Mouse (Mus musculus): Measurements from ENCODE around the gene Mrps23. TPM values are rescaled to one million over a fixed set of nuclear protein-coding genes. Genes with fewer than 3 reads are reported as not detected.

The Mrps23 gene
- polyA plus RNA-seq (2014; fragmentation: Illumina TruSeq; extraction: RNeasy Lipid Tissue Mini Kit (QIAGEN cat#74804); ENCODE audit: low read depth, low replicate concordance), result 229 TPM

DNA sequence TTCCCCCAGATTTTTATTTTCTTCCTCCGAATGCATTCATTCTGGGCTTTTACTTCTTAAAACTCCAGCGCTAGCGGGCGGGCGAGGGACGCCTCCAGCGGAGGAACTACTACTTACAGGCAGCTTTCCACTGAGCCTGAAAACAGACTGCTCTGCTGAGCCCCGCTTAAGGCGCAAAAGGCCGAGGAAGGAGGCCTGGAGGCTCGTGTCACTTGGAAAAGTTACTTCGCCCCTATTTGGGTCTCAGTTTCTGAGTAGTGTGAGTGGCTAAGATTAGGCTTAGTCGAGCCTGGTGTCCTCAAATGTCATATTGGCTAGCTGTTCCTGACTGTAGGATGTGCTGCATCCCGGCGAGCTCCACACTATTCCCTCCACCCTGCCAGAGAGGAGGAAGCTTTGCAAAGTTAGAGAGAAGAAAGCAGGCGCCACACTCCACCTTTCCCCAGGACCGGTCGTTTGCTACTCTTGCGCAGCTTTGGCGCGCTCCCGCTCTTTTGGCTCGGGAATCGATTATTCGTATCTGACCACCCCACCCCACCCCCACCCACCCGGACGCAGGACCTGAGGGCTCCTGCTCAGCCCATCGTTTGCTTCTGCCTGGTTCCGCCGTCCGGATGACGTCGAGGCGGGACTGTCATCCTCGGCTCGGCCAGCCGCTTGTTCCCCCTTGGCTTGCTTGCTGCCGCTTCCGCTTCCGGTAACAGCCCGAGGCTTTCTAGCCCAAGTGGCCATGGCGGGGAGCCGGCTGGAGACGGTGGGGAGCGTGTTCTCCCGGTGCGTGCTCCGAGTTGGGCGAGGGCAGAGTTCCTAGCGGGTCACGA is at the start of gene Mrps23:
TSS of gene Mrps23 (plus strand) at position 677 of the 821 bp plus-strand sequence.

Other genes starting within 250 kb of the Mrps23 start
- gene Dynll2, start 216.9 kb upstream of the Mrps23 start, polyA plus RNA-seq (2014; fragmentation: Illumina TruSeq; extraction: RNeasy Lipid Tissue Mini Kit (QIAGEN cat#74804); ENCODE audit: low read depth, low replicate concordance), result 535 TPM
- gene Srsf1, start 157.0 kb upstream of the Mrps23 start, polyA plus RNA-seq (2014; fragmentation: Illumina TruSeq; extraction: RNeasy Lipid Tissue Mini Kit (QIAGEN cat#74804); ENCODE audit: low read depth, low replicate concordance), result 146 TPM
- 43.0 TPM for gene Vezf1, start 136.1 kb upstream of the Mrps23 start, polyA plus RNA-seq (2014; fragmentation: Illumina TruSeq; extraction: RNeasy Lipid Tissue Mini Kit (QIAGEN cat#74804); ENCODE audit: low read depth, low replicate concordance)
- 51.4 TPM for gene Cuedc1, start 106.3 kb upstream of the Mrps23 start, polyA plus RNA-seq (2014; fragmentation: Illumina TruSeq; extraction: RNeasy Lipid Tissue Mini Kit (QIAGEN cat#74804); ENCODE audit: low read depth, low replicate concordance)
- not detected for gene Ccdc182, start 89.7 kb downstream of the Mrps23 start, polyA plus RNA-seq (2014; fragmentation: Illumina TruSeq; extraction: RNeasy Lipid Tissue Mini Kit (QIAGEN cat#74804); ENCODE audit: low read depth, low replicate concordance)

All from heart, adult 10 weeks (tissue).